Mouse (Mus musculus): ENCODE measurements around the gene Kdm1b.

DNA sequence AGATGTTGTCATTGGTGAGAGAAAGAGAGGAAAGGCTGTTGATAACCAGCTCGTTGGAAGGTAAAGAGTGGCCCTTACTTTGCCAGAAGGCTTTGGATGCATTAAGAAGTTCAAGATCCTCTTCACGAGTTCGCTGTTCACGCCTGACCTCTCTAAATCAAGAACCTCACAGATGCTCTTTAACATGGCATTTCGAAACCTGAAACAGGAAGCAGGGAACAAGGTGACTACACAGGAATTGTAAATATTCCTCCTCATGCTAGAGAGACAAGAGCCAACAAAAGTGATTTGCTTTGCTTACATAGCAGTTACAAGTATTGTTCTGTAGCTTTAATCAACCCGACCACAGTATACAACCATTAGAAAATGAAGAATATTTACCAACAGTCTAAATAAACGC is 56.0 kb downstream of the Kdm1b start:
- no peak for TF ChIP-seq EP300 (IDR thresholded peaks at IDR 0.05; ENCODE audit: low read depth)
- TF ChIP-seq CTCF (IDR thresholded peaks at IDR 0.05; ENCODE audit: low read depth), result no peak

Data from heart, postnatal 0 days (tissue).